Mouse (Mus musculus): Measurements from ENCODE around the gene E2f1. TPM values are rescaled to one million over a fixed set of nuclear protein-coding genes. Genes with fewer than 3 reads are reported as not detected.

Gene E2f1
- polyA plus RNA-seq, 1 experiment, result 21.5 TPM

- TF ChIP-seq POLR2A (IDR thresholded peaks at IDR 0.05; ENCODE audit: low read depth, low read length) (no peak), CTCF (IDR thresholded peaks at IDR 0.05; ENCODE audit: borderline replicate concordance, insufficient read depth, low read length) (no peak)
- Histone ChIP-seq H3K4me3 (ENCODE audit: insufficient read depth, low read length) (no peak overlapping the region), H3K4me1 (ENCODE audit: control insufficient read depth, insufficient read depth, low read length) (no peaks in the 10 kb centered on the region), H3K27ac (ENCODE audit: insufficient read depth, low read length) (no peak overlapping the region)
These were observed 14.5 kb upstream of the E2f1 start for GRCm38 (mm10) chr2:154583906-154584872.

GRCm38 (mm10) chr2:154581421-154581820 lies 11.7 kb upstream of the E2f1 start:
- H3K27ac ChIP-seq (ENCODE audit: insufficient read depth, low read length), result no peak overlapping the region
- H3K4me1 ChIP-seq (ENCODE audit: control insufficient read depth, insufficient read depth, low read length), result no peaks in the 10 kb centered on the region
- TF ChIP-seq CTCF (IDR thresholded peaks at IDR 0.05; ENCODE audit: borderline replicate concordance, insufficient read depth, low read length) (no peak), POLR2A (IDR thresholded peaks at IDR 0.05; ENCODE audit: low read depth, low read length) (no peak)
- H3K4me3 ChIP-seq (ENCODE audit: insufficient read depth, low read length), result no peak overlapping the region

GRCm38 (mm10) chr2:154580586-154580985 lies 10.9 kb upstream of the E2f1 start:
- TF ChIP-seq POLR2A (IDR thresholded peaks at IDR 0.05; ENCODE audit: low read depth, low read length), result no peak
- no peak for TF ChIP-seq CTCF (IDR thresholded peaks at IDR 0.05; ENCODE audit: borderline replicate concordance, insufficient read depth, low read length)
- no peak overlapping the region for H3K27ac ChIP-seq (ENCODE audit: insufficient read depth, low read length)

GRCm38 (mm10) chr2:154577744-154578067 lies 8.0 kb upstream of the E2f1 start:
- Histone ChIP-seq H3K4me1 (ENCODE audit: control insufficient read depth, insufficient read depth, low read length) (no peaks in the 10 kb centered on the region), H3K27ac (ENCODE audit: insufficient read depth, low read length) (no peak overlapping the region), H3K4me3 (ENCODE audit: insufficient read depth, low read length) (no peak overlapping the region)
- TF ChIP-seq CTCF (IDR thresholded peaks at IDR 0.05; ENCODE audit: borderline replicate concordance, insufficient read depth, low read length), result no peak
- no peak for TF ChIP-seq POLR2A (IDR thresholded peaks at IDR 0.05; ENCODE audit: low read depth, low read length)

More at GRCm38 (mm10) chr2:154580586-154580985, 10.9 kb upstream of the E2f1 start:
- Histone ChIP-seq H3K4me3 (ENCODE audit: insufficient read depth, low read length) (no peak overlapping the region), H3K4me1 (ENCODE audit: control insufficient read depth, insufficient read depth, low read length) (no peaks in the 10 kb centered on the region)

GRCm38 (mm10) chr2:154576876-154577743 lies 7.4 kb upstream of the E2f1 start:
- peaks cover 2% of the 10 kb centered on the region for H3K4me1 ChIP-seq (ENCODE audit: control insufficient read depth, insufficient read depth, low read length)
- TF ChIP-seq CTCF (IDR thresholded peaks at IDR 0.05; ENCODE audit: borderline replicate concordance, insufficient read depth, low read length) (no peak), POLR2A (IDR thresholded peaks at IDR 0.05; ENCODE audit: low read depth, low read length) (no peak)
- H3K4me3 ChIP-seq (ENCODE audit: insufficient read depth, low read length), result no peak overlapping the region
- no peak overlapping the region for H3K27ac ChIP-seq (ENCODE audit: insufficient read depth, low read length)

- TF ChIP-seq CTCF (IDR thresholded peaks at IDR 0.05; ENCODE audit: borderline replicate concordance, insufficient read depth, low read length) (no peak), POLR2A (IDR thresholded peaks at IDR 0.05; ENCODE audit: low read depth, low read length) (no peak)
- Histone ChIP-seq H3K4me1 (ENCODE audit: control insufficient read depth, insufficient read depth, low read length) (peaks cover 8% of the 10 kb centered on the region), H3K27ac (ENCODE audit: insufficient read depth, low read length) (no peak overlapping the region), H3K4me3 (ENCODE audit: insufficient read depth, low read length) (no peak overlapping the region)
These were observed 4.6 kb upstream of the E2f1 start for GRCm38 (mm10) chr2:154574271-154574670.

GRCm38 (mm10) chr2:154572996-154573395 lies 3.3 kb upstream of the E2f1 start:
- Histone ChIP-seq H3K4me1 (ENCODE audit: control insufficient read depth, insufficient read depth, low read length) (peaks cover 8% of the 10 kb centered on the region), H3K4me3 (ENCODE audit: insufficient read depth, low read length) (no peak overlapping the region), H3K27ac (ENCODE audit: insufficient read depth, low read length) (no peak overlapping the region)
- TF ChIP-seq POLR2A (IDR thresholded peaks at IDR 0.05; ENCODE audit: low read depth, low read length) (no peak), CTCF (IDR thresholded peaks at IDR 0.05; ENCODE audit: borderline replicate concordance, insufficient read depth, low read length) (no peak)

GRCm38 (mm10) chr2:154571976-154572375 lies 2.3 kb upstream of the E2f1 start:
- peaks cover 8% of the 10 kb centered on the region for H3K4me1 ChIP-seq (ENCODE audit: control insufficient read depth, insufficient read depth, low read length)
- peak overlapping the region; percentile 81 for H3K27ac ChIP-seq (ENCODE audit: insufficient read depth, low read length)
- TF ChIP-seq CTCF (IDR thresholded peaks at IDR 0.05; ENCODE audit: borderline replicate concordance, insufficient read depth, low read length) (no peak), POLR2A (IDR thresholded peaks at IDR 0.05; ENCODE audit: low read depth, low read length) (peak; percentile 33; the same call in 1 of the 2 replicates)
- H3K4me3 ChIP-seq (ENCODE audit: insufficient read depth, low read length), result no peak overlapping the region

GRCm38 (mm10) chr2:154571266-154571665 lies 1.6 kb upstream of the E2f1 start:
- H3K27ac ChIP-seq (ENCODE audit: insufficient read depth, low read length), result peak overlapping the region; percentile 46
- no peak for TF ChIP-seq POLR2A (IDR thresholded peaks at IDR 0.05; ENCODE audit: low read depth, low read length)
- TF ChIP-seq CTCF (IDR thresholded peaks at IDR 0.05; ENCODE audit: borderline replicate concordance, insufficient read depth, low read length), result no peak
- H3K4me1 ChIP-seq (ENCODE audit: control insufficient read depth, insufficient read depth, low read length), result peaks cover 8% of the 10 kb centered on the region
- no peak overlapping the region for H3K4me3 ChIP-seq (ENCODE audit: insufficient read depth, low read length)

All from embryonic fibroblast, embryonic 13.5 days (primary cell).